Mouse (Mus musculus): ENCODE results near the gene Cyp4f39. TPM values are rescaled to one million over a fixed set of nuclear protein-coding genes. Genes with fewer than 3 reads are reported as not detected.

The Cyp4f39 gene
- total and polyA plus RNA-seq, 3 experiments = 0.64 to 0.70 (median 0.64) TPM

GRCm38 (mm10) chr17:32477204-32477603 lies 24.7 kb downstream of the Cyp4f39 start:
- Histone ChIP-seq H3K36me3 (replicated peaks in 1 of 2; ENCODE audit: control insufficient read depth in 1 of 2, insufficient read depth in 1 of 2, low read length in 1 of 2) (no peaks in the 10 kb centered on the region), H3K9me3 (replicated peaks; ENCODE audit: low read length) (no peaks in the 10 kb centered on the region), H3K27me3 (replicated peaks) (no peaks in the 10 kb centered on the region), H3K4me2 (ENCODE audit: insufficient read depth, low read depth, poor library complexity, severe bottlenecking) (no peak overlapping the region), H3K27ac (ENCODE audit: insufficient read depth, low read depth) (no peak overlapping the region), H3K9ac (ENCODE audit: insufficient read depth, low read depth) (no peak overlapping the region), H3K4me3 (replicated peaks in 1 of 3; ENCODE audit: low read depth in 2 of 3, low read length in 2 of 3, poor library complexity in 1 of 3) (no peak overlapping the region), H3K4me1 (ENCODE audit: control insufficient read depth in 1 of 2, insufficient read depth in 2 of 2) (peaks cover 12 to 23% of the 10 kb centered on the region in 2 experiments), H3K79me2 (replicated peaks; ENCODE audit: control insufficient read depth, extremely low read depth, insufficient read depth, poor library complexity, severe bottlenecking) (no peaks in the 10 kb centered on the region)
- DNase-seq (ENCODE audit: extremely low read depth) = no peak
- dilution Hi-C loops (cut with MboI; ENCODE audit: extremely low pct_ligation_motif_present, extremely low pct_unique_long_range_greater_than_20kb, low sequenced_read_pairs) = no loop called here
- TF ChIP-seq ZKSCAN1 (IDR thresholded peaks at IDR 0.05; ENCODE audit: borderline replicate concordance, low read depth, low read length) = no peak
- no peak for TF ChIP-seq MEF2A (IDR thresholded peaks at IDR 0.05; ENCODE audit: borderline replicate concordance, low read depth, low read length)
- TF ChIP-seq ZNF384 (IDR thresholded peaks at IDR 0.05; ENCODE audit: low read depth, low read length) = no peak
- TF ChIP-seq MAX (IDR thresholded peaks at IDR 0.05; ENCODE audit: low read length) = no peak
- no peak for TF ChIP-seq ZC3H11A (IDR thresholded peaks at IDR 0.05; ENCODE audit: low read depth, low read length)
- TF ChIP-seq ETS1 (conservative IDR thresholded peaks at IDR 0.05; ENCODE audit: low read depth, low read length) = no peak
- TF ChIP-seq UBTF (IDR thresholded peaks at IDR 0.05; ENCODE audit: low read depth, low read length) = no peak
- TF ChIP-seq HCFC1 (IDR thresholded peaks at IDR 0.05; ENCODE audit: low read depth, low read length) = no peak
- no peak for TF ChIP-seq RCOR1 (conservative IDR thresholded peaks at IDR 0.05; ENCODE audit: low read depth, low read length)
- TF ChIP-seq NRF1 (IDR thresholded peaks at IDR 0.05; ENCODE audit: low read depth, low read length) = no peak
- no peak for TF ChIP-seq POLR2A (IDR thresholded peaks at IDR 0.05; ENCODE audit: low read depth, low read length)
- TF ChIP-seq MAFK (IDR thresholded peaks at IDR 0.05; ENCODE audit: insufficient replicate concordance, low read length) = no peak
- no peak for TF ChIP-seq EP300 (IDR thresholded peaks at IDR 0.05; ENCODE audit: low read length)
- TF ChIP-seq BHLHE40 (IDR thresholded peaks at IDR 0.05; ENCODE audit: low read depth, low read length) = no peak
- TF ChIP-seq CHD1 (IDR thresholded peaks at IDR 0.05; ENCODE audit: low read depth, low read length) = no peak
- no peak for TF ChIP-seq SIN3A (IDR thresholded peaks at IDR 0.05; ENCODE audit: low read length)
- TF ChIP-seq PAX5 (IDR thresholded peaks at IDR 0.05; ENCODE audit: low read length) = no peak
- TF ChIP-seq POLR2AphosphoS2 (IDR thresholded peaks at IDR 0.05; ENCODE audit: low read depth, low read length) = no peak
- in situ Hi-C loops (cut with MboI; ENCODE audit: low pct_ligation_motif_present, low pct_unique_long_range_greater_than_20kb, low sequenced_read_pairs) = loop anchor here (25.0 kb wide), 1 partner anchor 340 kb away; no protein-coding TSS in a partner anchor

GRCm38 (mm10) chr17:32478727-32479126 lies 26.2 kb downstream of the Cyp4f39 start:
- Histone ChIP-seq H3K4me3 (replicated peaks in 1 of 3; ENCODE audit: low read depth in 2 of 3, low read length in 2 of 3, poor library complexity in 1 of 3) (no peak overlapping the region), H3K4me2 (ENCODE audit: insufficient read depth, low read depth, poor library complexity, severe bottlenecking) (no peak overlapping the region), H3K9ac (ENCODE audit: insufficient read depth, low read depth) (no peak overlapping the region), H3K27me3 (replicated peaks) (no peaks in the 10 kb centered on the region), H3K9me3 (replicated peaks; ENCODE audit: low read length) (no peaks in the 10 kb centered on the region), H3K4me1 (ENCODE audit: control insufficient read depth in 1 of 2, insufficient read depth in 2 of 2) (peaks cover 9 to 19% of the 10 kb centered on the region in 2 experiments), H3K36me3 (replicated peaks in 1 of 2; ENCODE audit: control insufficient read depth in 1 of 2, insufficient read depth in 1 of 2, low read length in 1 of 2) (no peaks in the 10 kb centered on the region), H3K79me2 (replicated peaks; ENCODE audit: control insufficient read depth, extremely low read depth, insufficient read depth, poor library complexity, severe bottlenecking) (no peaks in the 10 kb centered on the region), H3K27ac (ENCODE audit: insufficient read depth, low read depth) (no peak overlapping the region)
- dilution Hi-C loops (cut with MboI; ENCODE audit: extremely low pct_ligation_motif_present, extremely low pct_unique_long_range_greater_than_20kb, low sequenced_read_pairs) = no loop called here
- in situ Hi-C loops (cut with MboI; ENCODE audit: low pct_ligation_motif_present, low pct_unique_long_range_greater_than_20kb, low sequenced_read_pairs) = loop anchor here (25.0 kb wide), 1 partner anchor 341 kb away; no protein-coding TSS in a partner anchor
- TF ChIP-seq ETS1 (conservative IDR thresholded peaks at IDR 0.05; ENCODE audit: low read depth, low read length) = no peak
- DNase-seq (ENCODE audit: extremely low read depth) = no peak
